Mouse (Mus musculus): Measurements from ENCODE around the gene Dusp2. TPM values are rescaled to one million over a fixed set of nuclear protein-coding genes. Genes with fewer than 3 reads are reported as not detected.

Gene Dusp2
- polyA plus RNA-seq, 1 experiment from 2014 or later, result 2.6 TPM

- H3K4me1 ChIP-seq (replicated peaks; ENCODE audit: control insufficient read depth, insufficient read depth), result 0 out of 2 replicates have a peak, but pooled peaks cover 2% of the 10 kb centered on the region
- H3K4me2 ChIP-seq (replicated peaks; ENCODE audit: low read depth), result no peak overlapping the region
- H3K27me3 ChIP-seq (ENCODE audit: control insufficient read depth, insufficient read depth, low read length), result peaks cover 3% of the 10 kb centered on the region; the same call in 1 of the 2 replicates
- no peak overlapping the region for H3K4me3 ChIP-seq (ENCODE audit: low read depth, low read length)
- H3K9ac ChIP-seq (ENCODE audit: low read length), result no peak overlapping the region
- H3K36me3 ChIP-seq (ENCODE audit: control insufficient read depth, insufficient read depth, low read length), result no peaks in the 10 kb centered on the region
- H3K9me3 ChIP-seq (ENCODE audit: control insufficient read depth, low read length), result no peaks in the 10 kb centered on the region
- DNase-seq (ENCODE audit: low spot score) (no peak), ATAC-seq (ENCODE audit: low FRiP score, low TSS enrichment) (no peak)
- no peak overlapping the region for H3K27ac ChIP-seq (replicated peaks)
- TF ChIP-seq CTCF (IDR thresholded peaks at IDR 0.05; ENCODE audit: low read depth) (no peak), EP300 (optimal IDR thresholded peaks at IDR 0.05) (no peak)
- 64% methylated on average over 6 of the region's 6 CpGs for WGBS
These were observed 3.3 kb downstream of the Dusp2 start for GRCm38 (mm10) chr2:127339262-127339661.

GRCm38 (mm10) chr2:127341159-127341558 is 5.2 kb downstream of the Dusp2 start:
- Histone ChIP-seq H3K36me3 (ENCODE audit: control insufficient read depth, insufficient read depth, low read length) (no peaks in the 10 kb centered on the region), H3K27ac (replicated peaks) (no peak overlapping the region), H3K4me2 (replicated peaks; ENCODE audit: low read depth) (no peak overlapping the region), H3K4me3 (ENCODE audit: low read depth, low read length) (no peak overlapping the region), H3K27me3 (ENCODE audit: control insufficient read depth, insufficient read depth, low read length) (peaks cover 3% of the 10 kb centered on the region; the same call in 1 of the 2 replicates), H3K9ac (ENCODE audit: low read length) (no peak overlapping the region), H3K9me3 (ENCODE audit: control insufficient read depth, low read length) (no peaks in the 10 kb centered on the region), H3K4me1 (replicated peaks; ENCODE audit: control insufficient read depth, insufficient read depth) (0 out of 2 replicates have a peak, but pooled peaks cover 2% of the 10 kb centered on the region)
- DNase-seq (ENCODE audit: low spot score) (peak; percentile 58), ATAC-seq (ENCODE audit: low FRiP score, low TSS enrichment) (0 out of 2 replicates have a peak, but pooled peaks have one; percentile 27)
- WGBS, result 4% methylated on average over 3 of the region's 3 CpGs
- TF ChIP-seq EP300 (optimal IDR thresholded peaks at IDR 0.05) (no peak), CTCF (IDR thresholded peaks at IDR 0.05; ENCODE audit: low read depth) (peak; percentile 91)

DNA sequence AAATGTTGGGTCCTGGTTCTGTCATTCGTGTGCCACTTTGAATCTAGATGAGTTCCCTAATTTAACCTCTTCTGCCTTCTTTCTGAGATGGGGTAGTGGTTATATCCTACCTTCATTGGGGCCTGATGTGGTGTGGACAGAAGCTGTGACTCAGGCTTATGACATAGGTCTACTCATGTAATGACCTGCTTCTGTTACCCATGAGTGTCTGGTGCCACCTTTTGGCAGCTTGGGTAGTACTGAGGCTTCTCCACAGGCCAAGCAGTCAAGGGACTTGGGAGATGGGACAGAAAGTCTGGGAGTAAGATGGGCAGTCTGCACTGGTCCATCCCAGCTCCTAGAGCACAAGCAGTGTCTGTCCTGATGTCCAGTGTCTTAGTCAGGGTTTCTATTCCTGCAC is 10.4 kb downstream of the Dusp2 start:
- no peaks in the 10 kb centered on the region for H3K27me3 ChIP-seq (ENCODE audit: control insufficient read depth, insufficient read depth, low read length)
- H3K4me2 ChIP-seq (replicated peaks; ENCODE audit: low read depth), result no peak overlapping the region
- H3K27ac ChIP-seq (replicated peaks), result no peak overlapping the region
- no peak overlapping the region for H3K9ac ChIP-seq (ENCODE audit: low read length)
- no peaks in the 10 kb centered on the region for H3K36me3 ChIP-seq (ENCODE audit: control insufficient read depth, insufficient read depth, low read length)
- H3K4me1 ChIP-seq (replicated peaks; ENCODE audit: control insufficient read depth, insufficient read depth), result no peaks in the 10 kb centered on the region
- no peaks in the 10 kb centered on the region for H3K9me3 ChIP-seq (ENCODE audit: control insufficient read depth, low read length)
- 0 out of 2 replicates have a peak, but pooled peaks have one; percentile 40 for ATAC-seq (ENCODE audit: low FRiP score, low TSS enrichment)
- no peak overlapping the region for H3K4me3 ChIP-seq (ENCODE audit: low read depth, low read length)
- peak; percentile 66 for TF ChIP-seq CTCF (IDR thresholded peaks at IDR 0.05; ENCODE audit: low read depth)
- no peak for TF ChIP-seq EP300 (optimal IDR thresholded peaks at IDR 0.05)
- 62% methylated on average over 1 of the region's 1 CpGs for WGBS
- no peak for DNase-seq (ENCODE audit: low spot score)

- ATAC-seq (ENCODE audit: low FRiP score, low TSS enrichment) (no peak), DNase-seq (ENCODE audit: low spot score) (no peak)
- Histone ChIP-seq H3K27me3 (ENCODE audit: control insufficient read depth, insufficient read depth, low read length) (no peaks in the 10 kb centered on the region), H3K4me1 (replicated peaks; ENCODE audit: control insufficient read depth, insufficient read depth) (no peaks in the 10 kb centered on the region), H3K4me2 (replicated peaks; ENCODE audit: low read depth) (no peak overlapping the region), H3K36me3 (ENCODE audit: control insufficient read depth, insufficient read depth, low read length) (no peaks in the 10 kb centered on the region), H3K27ac (replicated peaks) (no peak overlapping the region), H3K9me3 (ENCODE audit: control insufficient read depth, low read length) (no peaks in the 10 kb centered on the region), H3K9ac (ENCODE audit: low read length) (no peak overlapping the region), H3K4me3 (ENCODE audit: low read depth, low read length) (no peak overlapping the region)
- WGBS, result 70% methylated on average over 13 of the region's 13 CpGs
- no peak for TF ChIP-seq EP300 (optimal IDR thresholded peaks at IDR 0.05)
- no peak for TF ChIP-seq CTCF (IDR thresholded peaks at IDR 0.05; ENCODE audit: low read depth)
These were observed 11.4 kb downstream of the Dusp2 start for GRCm38 (mm10) chr2:127347147-127347985.

DNA sequence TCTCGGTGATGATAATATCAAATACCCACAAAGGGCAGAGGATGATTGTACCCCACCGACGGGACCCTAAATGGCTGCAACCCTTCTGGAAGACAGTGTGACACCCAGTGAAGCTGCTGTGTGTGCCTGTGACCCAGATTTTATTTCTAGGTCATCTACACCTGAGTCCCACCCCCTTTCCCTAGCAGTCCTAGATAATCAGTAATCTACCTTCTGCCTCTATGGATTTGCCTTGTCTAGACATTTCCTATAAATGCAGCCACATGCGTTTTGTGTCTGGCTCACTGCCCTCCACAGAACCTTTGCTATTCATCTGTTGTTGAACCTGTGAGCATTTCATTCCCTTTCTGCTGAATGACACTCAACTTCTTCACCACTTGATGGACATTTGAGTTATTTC is 17.9 kb downstream of the Dusp2 start:
- TF ChIP-seq EP300 (optimal IDR thresholded peaks at IDR 0.05) (no peak), CTCF (IDR thresholded peaks at IDR 0.05; ENCODE audit: low read depth) (no peak)
- Histone ChIP-seq H3K4me3 (ENCODE audit: low read depth, low read length) (no peak overlapping the region), H3K9ac (ENCODE audit: low read length) (no peak overlapping the region), H3K36me3 (ENCODE audit: control insufficient read depth, insufficient read depth, low read length) (no peaks in the 10 kb centered on the region), H3K4me1 (replicated peaks; ENCODE audit: control insufficient read depth, insufficient read depth) (no peaks in the 10 kb centered on the region), H3K4me2 (replicated peaks; ENCODE audit: low read depth) (no peak overlapping the region), H3K27ac (replicated peaks) (no peak overlapping the region), H3K9me3 (ENCODE audit: control insufficient read depth, low read length) (no peaks in the 10 kb centered on the region), H3K27me3 (ENCODE audit: control insufficient read depth, insufficient read depth, low read length) (no peaks in the 10 kb centered on the region)
- no peak for DNase-seq (ENCODE audit: low spot score)
- ATAC-seq (ENCODE audit: low FRiP score, low TSS enrichment), result no peak
- WGBS, result 78% methylated on average over 4 of the region's 4 CpGs
